Mouse (Mus musculus) heart, postnatal 36 days (tissue): ENCODE data around the gene Dhdh. TPM values are rescaled to one million over a fixed set of nuclear protein-coding genes. Genes with fewer than 3 reads are reported as not detected.

Experiments used
- microRNA-seq, 2 experiments: library from miRNA; unstranded; fragments of <30 nt; microRNA quantifications; one replicate each; pipeline ENCODE4 v1.2.0; 2021; ENCODE audit warnings: borderline number of aligned reads in 2 of 2
- total RNA-seq, 2 experiments: library from RNA; stranded (reverse); gene quantifications; 2 replicates each; pipeline ENCODE4 v1.2.3; 2021

Gene Dhdh
- total RNA-seq, 2 experiments from 2014 or later: 7.6 to 7.7 TPM

Small RNA genes within 50 kb of the gene (microRNA-seq; reads per million reads assigned to microRNA genes)
- 0 to 0.67 reads per million in 2 experiments for gene Gm22133

Other genes starting within 250 kb of the Dhdh start
- gene Cd37, start 249.7 kb downstream of the Dhdh start, total RNA-seq: 1 to 10 TPM; 2.8 to 4.4 TPM
- not detected for gene Slc6a16, start 247.7 kb downstream of the Dhdh start, total RNA-seq
- not detected for gene Slc6a21, start 211.3 kb downstream of the Dhdh start, total RNA-seq
- gene Trpm4, start 155.0 kb downstream of the Dhdh start, total RNA-seq: 10 to 100 TPM; 24.6 to 27.4 TPM
- 100 to 1,000 TPM; 842 to 873 TPM for gene Hrc, start 153.5 kb downstream of the Dhdh start, total RNA-seq
- not detected for gene Ppfia3, start 121.8 kb downstream of the Dhdh start, total RNA-seq
- gene Lin7b, start 118.2 kb downstream of the Dhdh start, total RNA-seq: 1 to 10 TPM; 1.3 to 1.7 TPM
- gene Snrnp70, start 93.1 kb downstream of the Dhdh start, total RNA-seq: 10 to 100 TPM; 92.8 to 95.9 TPM
- 1 to 10 TPM; 4.5 to 5.8 TPM for gene Kcna7, start 83.2 kb downstream of the Dhdh start, total RNA-seq
- under 1 TPM in 1 of 2 experiments, not detected in 1; 0.30 TPM for gene Ntf5, start 75.1 kb downstream of the Dhdh start, total RNA-seq
- gene Lhb, start 68.0 kb downstream of the Dhdh start, total RNA-seq: not detected
- 100 to 1,000 TPM in 1 of 2 experiments, 10 to 100 TPM in 1; 96.0 to 102 TPM for gene Gys1, start 54.0 kb downstream of the Dhdh start, total RNA-seq
- gene Ruvbl2, start 50.7 kb downstream of the Dhdh start, total RNA-seq: 10 to 100 TPM; 22.5 to 23.7 TPM
- 100 to 1,000 TPM; 246 to 262 TPM for gene Ftl1, start 28.9 kb downstream of the Dhdh start, total RNA-seq
- 10 to 100 TPM; 26.9 to 28.5 TPM for gene Bax, start 21.9 kb downstream of the Dhdh start, total RNA-seq
- gene Tulp2, start 6.9 kb downstream of the Dhdh start, total RNA-seq: under 1 TPM in 1 of 2 experiments, not detected in 1; 0.16 TPM
- 1 to 10 TPM; 5.4 to 5.8 TPM for gene Gm45808, start 2.0 kb downstream of the Dhdh start, total RNA-seq
- gene Nucb1, start 21.6 kb upstream of the Dhdh start, total RNA-seq: 100 to 1,000 TPM; 140 to 148 TPM
- gene Ppp1r15a, start 37.5 kb upstream of the Dhdh start, total RNA-seq: 10 to 100 TPM; 32.0 to 32.9 TPM
- gene Plekha4, start 37.5 kb upstream of the Dhdh start, total RNA-seq: 1 to 10 TPM; 2.7 to 3.2 TPM
- gene Hsd17b14, start 66.1 kb upstream of the Dhdh start, total RNA-seq: under 1 TPM; 0.41 to 0.67 TPM
- 100 to 1,000 TPM; 232 to 235 TPM for gene Bcat2, start 81.3 kb upstream of the Dhdh start, total RNA-seq
- not detected for gene Fgf21, start 126.7 kb upstream of the Dhdh start, total RNA-seq
- not detected for gene Fut1, start 128.5 kb upstream of the Dhdh start, total RNA-seq
- gene Izumo1, start 133.0 kb upstream of the Dhdh start, total RNA-seq: under 1 TPM in 1 of 2 experiments, not detected in 1; 0.30 TPM
- gene Rasip1, start 138.7 kb upstream of the Dhdh start, total RNA-seq: 10 to 100 TPM; 30.0 to 31.8 TPM
- 1 to 10 TPM; 4.3 to 7.5 TPM for gene Mamstr, start 151.2 kb upstream of the Dhdh start, total RNA-seq
- gene Fut2, start 177.6 kb upstream of the Dhdh start, total RNA-seq: 1 to 10 TPM in 1 of 2 experiments, under 1 TPM in 1; 0.28 to 2.0 TPM
- under 1 TPM in 1 of 2 experiments, not detected in 1; 0.22 TPM for gene Ntn5, start 195.2 kb upstream of the Dhdh start, total RNA-seq
- gene Sec1, start 205.6 kb upstream of the Dhdh start, total RNA-seq: under 1 TPM in 1 of 2 experiments, not detected in 1; 0.22 TPM
- gene Car11, start 211.0 kb upstream of the Dhdh start, total RNA-seq: 1 to 10 TPM; 6.2 to 6.7 TPM
- 100 to 1,000 TPM in 1 of 2 experiments, 10 to 100 TPM in 1; 44.4 to 158 TPM for gene Dbp, start 216.3 kb upstream of the Dhdh start, total RNA-seq
- 100 to 1,000 TPM; 550 to 591 TPM for gene Rpl18, start 226.7 kb upstream of the Dhdh start, total RNA-seq
- gene Sphk2, start 229.2 kb upstream of the Dhdh start, total RNA-seq: 10 to 100 TPM; 16.2 to 18.7 TPM
- gene Fam83e, start 232.4 kb upstream of the Dhdh start, total RNA-seq: under 1 TPM; 0.17 to 0.30 TPM
- gene Spaca4, start 237.0 kb upstream of the Dhdh start, total RNA-seq: not detected